Mouse (Mus musculus): ENCODE measurements around the gene Rgs3. TPM values are rescaled to one million over a fixed set of nuclear protein-coding genes. Genes with fewer than 3 reads are reported as not detected.

Rgs3 gene
- total RNA-seq, 2 experiments from 2014 or later, result 7.5 to 9.5 TPM

- intact Hi-C loops (cut with DNase I), result no loop called here
- DNase-seq, result no peak
These were observed 44.0 kb downstream of the Rgs3 start for GRCm38 (mm10) chr4:62603607-62604006.

GRCm38 (mm10) chr4:62604094-62604493 is 44.4 kb downstream of the Rgs3 start:
- no peak for DNase-seq
- intact Hi-C loops (cut with DNase I), result no loop called here

- intact Hi-C loops (cut with DNase I), result no loop called here
- no peak for DNase-seq
These were observed 46.4 kb downstream of the Rgs3 start for GRCm38 (mm10) chr4:62605856-62606541.

- intact Hi-C loops (cut with DNase I), result no loop called here
These were observed 46.9 kb downstream of the Rgs3 start for GRCm38 (mm10) chr4:62606542-62606882.

GRCm38 (mm10) chr4:62606905-62607304 is 47.3 kb downstream of the Rgs3 start:
- intact Hi-C loops (cut with DNase I), result no loop called here
- no peak for DNase-seq

More at GRCm38 (mm10) chr4:62606542-62606882, 46.9 kb downstream of the Rgs3 start:
- DNase-seq, result no peak

GRCm38 (mm10) chr4:62607345-62607744 is 47.7 kb downstream of the Rgs3 start:
- intact Hi-C loops (cut with DNase I), result no loop called here
- DNase-seq, result no peak

- intact Hi-C loops (cut with DNase I), result no loop called here
- no peak for DNase-seq
These were observed 48.2 kb downstream of the Rgs3 start for GRCm38 (mm10) chr4:62607805-62608204.

GRCm38 (mm10) chr4:62609333-62609732 is 49.7 kb downstream of the Rgs3 start:
- intact Hi-C loops (cut with DNase I), result no loop called here
- no peak for DNase-seq

- intact Hi-C loops (cut with DNase I), result no loop called here
- no peak for DNase-seq
These were observed 50.6 kb downstream of the Rgs3 start for GRCm38 (mm10) chr4:62610142-62610675.

GRCm38 (mm10) chr4:62612601-62613501 is 53.2 kb downstream of the Rgs3 start:
- intact Hi-C loops (cut with DNase I), result no loop called here
- DNase-seq, result no peak

GRCm38 (mm10) chr4:62613646-62614365 is 54.2 kb downstream of the Rgs3 start:
- DNase-seq, result no peak
- intact Hi-C loops (cut with DNase I), result no loop called here

- no peak for DNase-seq
- intact Hi-C loops (cut with DNase I), result no loop called here
These were observed 58.3 kb downstream of the Rgs3 start for GRCm38 (mm10) chr4:62617856-62618440.

- intact Hi-C loops (cut with DNase I), result no loop called here
- DNase-seq, result no peak
These were observed 59.8 kb downstream of the Rgs3 start for GRCm38 (mm10) chr4:62619232-62619964.

- intact Hi-C loops (cut with DNase I), result no loop called here
- DNase-seq, result no peak
These were observed 60.3 kb downstream of the Rgs3 start for GRCm38 (mm10) chr4:62619965-62620244.

GRCm38 (mm10) chr4:62621151-62621550 is 61.5 kb downstream of the Rgs3 start:
- no peak for DNase-seq
- intact Hi-C loops (cut with DNase I), result no loop called here

GRCm38 (mm10) chr4:62621880-62622675 is 62.4 kb downstream of the Rgs3 start:
- intact Hi-C loops (cut with DNase I), result no loop called here
- DNase-seq, result no peak

- no peak for DNase-seq
- intact Hi-C loops (cut with DNase I), result no loop called here
These were observed 63.8 kb downstream of the Rgs3 start for GRCm38 (mm10) chr4:62623251-62624015.

GRCm38 (mm10) chr4:62624679-62625450 is 65.2 kb downstream of the Rgs3 start:
- DNase-seq, result peak in 1 of 2 experiments; percentile 52
- intact Hi-C loops (cut with DNase I), result no loop called here
